Mouse (Mus musculus): Measurements from ENCODE around the gene Gsk3a.

Gene Gsk3a

DNA sequence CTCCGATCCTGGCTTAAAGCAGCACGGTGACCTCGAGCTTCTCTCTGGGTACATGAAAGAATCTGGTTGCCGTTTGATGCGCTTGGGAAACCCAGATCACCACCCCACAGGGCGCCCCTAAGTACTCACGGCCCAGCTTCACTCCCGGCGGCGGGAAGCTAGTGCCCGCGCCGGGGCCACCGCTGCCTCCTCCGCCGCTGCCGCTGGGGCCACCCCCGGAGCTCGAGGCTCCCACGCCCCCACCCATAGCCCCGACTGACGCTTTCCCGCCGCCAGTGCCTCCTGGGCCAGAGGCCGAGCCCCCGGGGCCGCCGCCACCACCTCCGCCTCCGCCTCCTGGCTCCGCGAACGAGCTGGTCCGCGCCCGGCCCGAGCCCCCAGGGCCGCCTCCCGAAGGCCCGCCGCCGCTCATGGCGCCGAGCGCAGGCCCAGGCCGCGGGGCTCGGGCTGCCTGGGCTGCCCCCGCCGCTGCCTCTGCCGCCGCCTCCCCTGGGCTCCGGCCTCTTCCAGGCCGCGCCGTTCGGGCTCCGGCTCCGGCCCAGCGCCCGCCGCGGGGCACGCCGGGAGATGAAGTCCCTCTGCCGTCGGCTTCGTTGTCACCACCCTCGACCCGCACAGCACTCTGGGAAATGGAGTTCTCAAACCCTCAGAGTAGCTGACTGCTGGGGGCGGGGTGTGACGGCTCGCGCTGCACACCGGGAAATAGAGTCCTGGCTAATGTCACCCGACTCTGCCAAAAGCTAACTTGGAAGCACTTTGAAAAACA, at the start of gene Gsk3a:
Gsk3a (minus strand) TSS at position 603 of the 766 bp plus-strand sequence.
- DNase-seq = peak; percentile 94

DNA sequence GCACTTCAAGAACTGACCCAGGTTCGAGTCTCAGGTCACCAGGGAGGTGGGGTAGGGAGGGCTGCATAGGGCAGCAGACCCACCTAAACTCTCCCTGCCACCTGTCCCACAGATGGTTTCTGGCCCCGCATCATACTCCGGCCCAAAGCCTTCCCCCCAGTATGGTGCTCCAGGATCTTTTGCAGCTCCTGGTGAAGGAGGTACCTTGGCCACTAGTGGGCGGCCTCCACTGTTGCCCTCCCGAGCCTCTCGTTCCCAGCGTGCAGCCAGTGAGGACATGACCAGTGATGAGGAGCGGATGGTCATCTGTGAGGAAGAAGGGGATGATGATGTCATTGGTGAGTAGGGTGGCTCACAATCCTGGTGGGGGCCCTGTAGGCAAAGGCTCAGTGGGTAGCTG, 49.3 kb upstream of the Gsk3a start:
- no peak for DNase-seq

DNA sequence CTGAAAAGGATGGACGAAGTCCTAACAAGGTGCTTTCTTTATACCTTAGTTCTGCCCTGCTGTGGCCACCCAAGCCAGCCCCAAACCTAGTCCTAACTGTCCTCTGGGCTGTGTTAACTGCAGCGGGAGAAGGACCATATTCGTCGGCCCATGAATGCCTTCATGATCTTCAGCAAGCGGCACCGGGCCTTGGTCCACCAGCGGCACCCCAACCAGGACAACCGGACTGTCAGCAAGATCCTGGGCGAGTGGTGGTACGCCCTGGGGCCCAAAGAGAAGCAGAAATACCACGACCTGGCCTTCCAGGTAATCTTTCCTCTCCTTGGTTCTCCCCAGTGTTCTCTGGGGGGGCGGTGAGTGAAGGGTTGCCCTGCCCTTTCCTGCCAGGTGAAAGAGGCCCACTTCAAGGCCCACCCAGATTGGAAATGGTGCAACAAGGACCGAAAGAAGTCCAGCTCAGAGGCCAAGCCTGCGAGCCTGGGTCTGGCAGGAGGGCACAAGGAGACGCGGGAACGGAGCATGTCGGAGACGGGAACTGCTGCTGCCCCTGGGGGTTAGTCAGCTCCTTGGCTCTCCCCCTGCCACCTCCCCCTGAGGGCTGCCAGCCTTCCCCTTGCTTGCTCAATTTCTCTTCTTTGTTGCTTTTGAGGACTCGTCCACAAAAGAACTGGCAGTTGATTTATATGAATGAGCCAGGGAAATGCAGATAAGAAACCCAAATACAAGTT, 48.0 kb upstream of the Gsk3a start:
- no peak for DNase-seq

DNA sequence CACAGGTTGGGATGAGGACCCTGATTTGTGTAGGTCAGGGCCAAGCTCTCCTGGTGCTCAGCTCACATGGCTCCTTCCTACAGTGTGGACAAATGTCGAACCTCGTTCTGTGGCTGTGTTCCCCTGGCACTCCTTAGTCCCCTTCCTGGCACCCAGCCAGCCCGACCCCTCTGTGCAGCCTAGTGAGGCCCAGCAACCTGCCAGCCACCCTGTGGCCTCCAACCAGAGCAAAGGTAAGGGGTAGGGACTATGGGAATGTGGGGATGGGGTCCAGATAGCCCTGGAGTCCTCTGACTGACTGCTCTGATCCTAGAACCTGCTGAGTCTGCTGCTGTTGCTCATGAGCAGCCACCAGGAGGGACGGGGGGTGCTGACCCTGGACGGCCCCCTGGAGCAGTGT, 47.1 kb upstream of the Gsk3a start:
- peak; percentile 65 for DNase-seq

DNA sequence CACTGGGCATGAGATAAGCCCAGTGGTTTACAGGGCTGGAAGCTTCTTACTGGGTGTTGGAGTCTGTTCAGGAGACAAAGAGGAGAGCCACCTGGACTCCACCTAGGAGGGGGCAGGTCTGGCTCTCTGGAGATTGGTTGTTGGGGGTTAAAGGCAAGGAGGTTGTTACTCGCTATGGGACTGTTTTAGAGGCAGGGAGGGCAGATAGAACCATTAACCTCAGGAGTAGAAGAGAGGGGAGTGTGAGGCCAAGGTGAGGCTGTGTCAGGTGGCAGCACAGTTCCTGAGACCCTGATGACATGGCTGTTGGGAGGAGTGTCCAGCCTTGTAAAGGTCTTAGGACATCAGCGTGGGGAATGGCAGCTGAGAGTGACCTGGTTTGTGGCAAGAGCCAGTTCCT, 46.5 kb upstream of the Gsk3a start:
- DNase-seq = no peak

DNA sequence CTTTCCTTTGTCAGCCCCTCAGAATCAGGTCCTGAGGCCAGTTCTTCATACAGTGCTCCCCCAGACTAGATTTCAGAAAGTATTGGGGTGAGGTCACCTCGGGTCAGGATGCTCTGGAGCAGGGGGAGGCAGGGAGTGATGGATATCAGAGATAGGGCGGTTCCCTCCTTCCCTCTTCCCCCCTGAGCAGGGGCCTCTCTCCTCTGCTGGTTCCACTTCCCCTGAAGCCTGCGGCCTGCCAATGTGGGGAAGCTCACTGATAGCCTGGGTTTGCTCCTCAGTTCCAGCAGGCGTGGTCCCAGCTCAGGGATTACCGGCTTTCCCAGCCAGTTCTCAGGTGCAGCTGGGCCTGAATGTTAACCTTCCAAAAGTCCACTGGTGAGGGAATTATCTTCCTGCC, 46.0 kb upstream of the Gsk3a start:
- no peak for DNase-seq

DNA sequence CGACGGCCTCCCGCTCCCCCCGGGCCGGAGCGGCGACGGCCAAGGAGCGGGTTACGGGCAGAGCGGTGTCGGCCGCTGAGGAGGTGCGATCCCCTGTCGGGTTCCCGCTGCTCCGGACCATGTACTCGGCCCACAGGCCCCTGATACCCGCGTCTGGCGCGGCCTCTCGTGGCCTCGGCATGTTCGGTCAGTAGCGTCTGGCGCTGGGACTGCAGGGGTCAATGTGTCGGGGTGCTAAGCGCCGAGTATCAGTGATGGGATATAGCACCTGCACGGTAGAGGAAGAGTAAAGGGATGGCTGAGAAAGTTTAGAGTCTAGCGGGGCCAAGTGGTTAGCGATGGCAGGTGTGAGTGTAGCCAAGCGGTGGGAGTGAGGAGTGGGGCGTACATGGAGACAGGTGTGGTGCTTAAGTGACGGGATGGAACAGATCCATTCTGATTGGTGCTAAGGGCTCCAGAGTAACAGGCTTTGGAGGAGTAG, 45.1 kb upstream of the Gsk3a start:
- no peak for DNase-seq

DNA sequence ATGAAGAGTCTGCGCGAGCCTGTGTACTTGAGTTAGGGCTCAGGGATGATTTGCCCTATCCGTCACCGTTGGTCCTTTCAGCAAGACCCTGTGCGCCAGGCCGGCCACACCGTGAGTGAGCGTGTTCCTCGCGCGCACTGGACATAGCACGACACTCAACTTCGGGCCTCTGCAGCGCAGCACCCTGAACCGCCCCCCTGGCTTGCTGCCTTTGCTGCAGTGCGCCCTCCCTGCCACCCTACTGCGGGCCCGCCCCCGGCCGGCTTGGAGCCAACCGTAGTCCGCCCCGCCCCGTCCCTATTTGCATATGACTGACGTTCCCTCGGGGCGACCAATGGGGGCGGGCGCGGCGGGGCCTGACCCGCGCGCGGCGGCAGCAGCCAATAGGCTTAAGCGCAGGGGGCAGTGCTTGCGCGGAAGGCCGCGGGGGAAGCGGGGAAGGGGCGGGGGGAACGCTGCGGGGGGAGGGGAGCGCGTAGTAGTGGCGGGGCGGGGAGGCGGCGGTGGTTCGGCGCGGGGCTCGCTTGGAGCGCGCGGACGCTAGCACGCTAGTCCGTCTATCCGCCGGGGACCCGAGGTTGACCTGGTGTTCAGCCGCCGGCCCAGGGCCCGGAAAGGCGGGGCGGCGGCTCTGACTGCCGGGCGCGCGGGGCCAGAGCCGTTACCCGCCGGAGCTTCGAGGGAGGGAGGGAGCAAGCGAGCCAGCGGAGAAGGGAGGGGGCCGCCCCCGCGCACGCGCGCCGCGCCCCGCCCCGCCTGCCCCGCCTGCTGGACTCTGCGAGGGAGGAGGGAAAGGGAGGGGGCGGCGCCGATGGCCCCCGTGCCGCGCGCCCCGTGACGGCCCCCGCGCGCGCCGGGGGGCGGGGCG, 44.3 kb upstream of the Gsk3a start:
- peak; percentile 99 for DNase-seq

DNA sequence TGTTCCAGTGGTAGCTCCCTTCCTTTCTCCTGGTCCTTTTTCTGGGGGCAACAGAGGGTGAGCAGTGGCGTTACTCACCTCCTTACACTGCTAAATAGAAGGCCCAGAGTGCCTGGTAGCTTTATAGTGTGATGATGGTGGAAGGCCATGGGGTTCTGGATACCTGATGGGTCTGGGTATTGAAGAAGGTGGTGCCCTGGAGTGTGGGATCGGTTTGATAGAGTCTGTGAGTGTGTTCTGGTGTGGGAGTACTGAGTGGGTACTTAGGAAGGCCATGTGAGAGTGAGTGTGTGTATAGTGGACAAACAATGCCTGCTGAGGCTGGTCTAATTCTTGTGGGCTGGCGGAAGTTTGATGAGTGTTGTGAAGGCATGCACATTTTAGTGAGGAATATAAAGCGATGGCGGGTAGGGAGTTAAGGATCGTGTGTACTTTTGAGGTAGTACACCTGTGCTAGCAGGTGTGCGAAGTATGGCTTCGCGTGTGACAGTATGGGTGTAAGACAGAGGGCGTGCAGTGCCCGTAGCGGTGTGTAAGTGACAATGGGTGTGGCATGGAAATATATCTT, 43.6 kb upstream of the Gsk3a start:
- no peak for DNase-seq

DNA sequence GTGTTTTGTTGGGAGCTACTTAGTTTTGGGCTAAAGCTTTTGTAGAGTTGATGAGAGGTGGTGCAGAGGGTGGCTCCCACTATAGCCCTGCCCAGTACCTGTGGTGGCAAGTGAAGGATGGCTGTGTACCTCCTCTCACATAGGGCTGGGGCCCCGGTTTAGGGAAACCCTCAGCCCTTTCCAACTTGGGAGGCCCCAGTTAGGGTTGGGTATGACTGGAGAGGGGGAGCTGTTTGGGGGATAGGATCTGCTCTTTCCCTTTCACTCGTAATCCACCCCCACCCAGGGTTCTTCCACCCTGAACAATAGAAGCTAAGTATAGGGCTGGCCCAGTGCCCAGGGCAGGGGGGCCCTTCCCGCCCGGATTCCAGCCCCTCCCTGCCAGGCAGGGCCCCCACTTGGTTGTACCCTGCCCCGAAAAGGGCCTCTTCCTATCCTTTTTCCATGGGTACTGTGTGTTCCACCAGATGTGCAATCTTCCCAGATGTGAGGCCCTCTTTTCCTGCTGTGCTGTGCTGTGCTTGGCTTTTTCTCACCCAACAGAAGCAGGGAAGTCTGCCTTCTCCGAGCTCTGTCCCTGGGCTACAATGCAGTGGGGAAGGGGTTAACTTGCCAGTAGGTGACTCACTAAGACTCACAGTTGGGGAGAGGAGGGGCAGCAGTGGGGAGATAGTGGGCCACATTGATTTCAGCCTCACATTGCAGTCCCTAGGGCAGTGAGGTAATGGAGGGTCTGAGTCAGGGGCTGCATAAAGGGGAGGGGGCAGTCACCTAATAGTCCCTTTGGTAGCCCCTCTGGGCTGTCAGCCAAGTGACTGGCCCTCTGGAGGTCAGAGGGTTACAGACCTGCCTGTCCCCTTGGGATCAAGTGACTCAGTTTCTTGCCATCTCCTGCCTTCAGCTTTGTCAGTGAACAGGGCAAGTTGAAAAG, 42.5 kb upstream of the Gsk3a start:
- peak; percentile 63 for DNase-seq

DNA sequence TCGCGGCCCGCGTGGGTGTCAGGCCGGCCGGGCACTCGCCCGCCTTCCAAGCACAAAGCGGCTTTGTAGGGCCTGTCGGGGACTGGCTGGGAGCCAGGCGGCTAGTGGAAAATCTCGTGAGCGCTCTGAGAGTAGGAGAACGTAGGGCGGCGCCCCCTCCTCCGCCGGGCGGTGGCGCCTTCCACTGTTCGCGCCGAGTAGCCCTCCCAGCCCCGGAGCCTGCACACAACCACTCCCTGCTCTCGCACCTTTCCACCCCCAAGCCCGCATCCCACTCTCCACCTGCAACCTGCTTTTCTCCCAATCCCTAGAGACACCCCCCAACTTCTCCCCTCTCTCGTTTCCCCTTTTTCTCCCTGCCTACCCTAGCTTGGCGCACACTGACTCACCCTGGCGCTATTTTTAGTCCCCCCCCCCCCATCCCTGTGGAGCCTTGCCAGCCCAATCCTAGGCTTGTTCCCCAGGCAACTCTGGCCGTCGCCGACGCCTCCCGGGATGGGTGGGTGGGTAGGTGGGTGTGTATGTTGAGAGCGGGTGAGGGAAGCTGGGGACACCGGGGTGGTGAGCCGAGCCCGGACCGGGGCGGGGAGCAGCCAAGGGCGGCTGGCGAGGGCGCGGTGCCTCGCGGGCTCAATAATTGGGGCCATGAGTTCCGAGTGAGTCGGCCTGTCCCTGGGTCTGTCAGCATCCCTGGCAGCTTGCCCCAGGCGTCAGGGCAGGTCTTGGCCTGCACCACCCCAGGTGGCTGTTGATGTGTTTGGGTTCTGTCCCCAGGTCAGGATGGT, 41.6 kb upstream of the Gsk3a start:
- DNase-seq = peak; percentile 95

DNA sequence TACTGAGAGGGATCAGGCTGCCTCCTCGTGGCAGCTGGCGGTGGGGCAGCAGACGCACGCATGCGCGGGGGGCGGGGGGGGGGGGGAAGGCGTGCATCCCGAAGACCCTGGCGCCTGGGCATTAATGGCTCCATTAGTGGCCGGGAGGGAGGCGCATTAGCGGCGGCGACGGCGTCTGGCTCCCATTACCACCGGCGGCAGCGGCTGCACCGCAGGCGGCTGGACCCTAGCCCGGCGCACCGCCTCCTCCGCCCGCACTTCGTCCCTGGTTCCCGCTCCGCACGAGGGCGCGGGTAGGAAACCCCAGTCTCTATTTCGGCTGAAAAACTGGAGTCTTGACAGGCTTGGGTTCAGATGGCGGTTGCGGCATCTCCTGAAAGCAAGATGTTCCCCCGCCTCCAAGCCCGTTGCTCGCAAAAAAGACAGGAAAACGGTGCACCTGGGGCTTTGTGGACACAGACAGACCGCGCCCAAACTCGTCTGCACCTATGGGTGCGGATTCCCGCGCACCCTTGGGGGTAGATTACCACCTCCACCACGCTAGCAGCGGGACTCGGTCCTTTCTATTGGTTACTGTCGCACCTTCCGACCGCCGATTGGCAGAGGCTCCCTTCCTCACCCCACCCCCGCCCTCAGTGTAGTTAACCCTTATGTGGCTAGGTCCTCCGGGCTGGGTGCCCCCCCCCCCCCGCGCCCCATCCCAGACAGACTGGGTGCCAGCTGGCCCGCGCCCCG, 40.9 kb upstream of the Gsk3a start:
- DNase-seq = peak; percentile 83

DNA sequence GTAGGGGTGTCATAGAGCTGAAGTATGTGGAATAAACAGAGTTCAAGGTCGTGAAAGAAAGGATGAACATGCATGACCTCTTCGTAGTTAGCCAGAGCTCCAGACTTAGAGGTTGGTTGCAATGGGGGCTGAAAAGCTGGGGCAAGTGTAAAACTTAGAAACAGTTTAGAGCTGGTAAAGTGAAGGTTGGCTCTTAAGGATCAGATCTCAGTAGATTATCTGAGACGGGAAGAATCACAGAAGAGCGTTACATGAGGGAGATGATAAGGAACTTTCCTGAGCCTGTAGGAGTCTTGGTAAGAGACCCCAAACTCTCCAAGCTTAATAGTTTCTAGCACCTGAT, 40.3 kb upstream of the Gsk3a start:
- DNase-seq = no peak

DNA sequence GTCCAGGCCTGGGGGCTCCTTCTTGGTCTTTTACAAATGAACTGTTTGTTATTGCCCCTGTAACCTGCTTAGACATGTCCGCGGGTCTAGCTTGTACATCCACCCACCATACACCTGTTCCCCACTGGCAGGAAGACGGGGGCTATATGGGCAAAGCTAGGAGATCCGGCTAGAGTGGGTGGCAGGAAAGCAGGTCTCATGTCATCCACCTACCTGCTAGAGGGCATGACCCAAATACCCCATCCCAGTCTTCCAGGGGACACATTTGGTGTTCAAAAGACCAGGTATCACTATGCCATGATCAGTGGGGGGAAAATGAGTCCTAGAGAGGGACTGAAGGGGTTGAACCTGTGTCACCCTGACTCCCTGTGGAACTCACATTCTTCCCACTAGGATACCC, 39.8 kb upstream of the Gsk3a start:
- no peak for DNase-seq

DNA sequence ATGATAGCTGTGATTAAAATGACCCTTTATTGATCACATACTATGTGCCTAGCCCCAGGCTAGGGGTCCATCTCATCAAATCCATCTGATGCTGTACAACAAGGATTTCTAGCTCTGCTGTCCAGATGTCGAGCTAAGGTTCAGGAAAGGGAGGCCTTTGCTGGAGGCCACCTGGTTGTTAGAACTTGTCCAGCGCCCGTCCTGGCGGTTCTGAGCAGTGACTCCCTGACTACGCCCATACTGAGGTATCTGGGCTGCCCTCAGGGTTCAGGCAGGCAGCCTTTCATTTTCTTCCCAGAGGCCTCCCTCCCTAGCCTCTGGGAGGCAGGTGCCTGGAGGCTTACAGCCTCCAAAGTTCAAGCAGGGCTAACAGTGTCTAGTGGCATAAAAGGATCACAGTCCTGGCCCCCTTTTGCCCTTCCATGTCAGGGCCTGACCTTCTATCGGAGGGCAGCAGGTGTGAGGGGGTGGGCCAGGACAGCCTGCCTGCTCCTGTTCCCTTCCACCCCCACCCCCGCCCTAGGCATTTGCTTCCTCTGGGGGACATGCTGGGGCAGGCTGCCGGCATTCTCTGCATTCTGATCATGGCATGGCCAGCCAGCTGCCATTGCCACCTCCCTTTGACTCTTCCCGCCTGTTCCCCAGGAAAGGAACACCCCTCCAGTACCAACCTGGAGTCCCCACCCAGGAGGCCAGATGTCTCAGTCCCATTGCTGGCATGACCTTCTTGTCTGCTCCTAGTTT, 38.1 kb upstream of the Gsk3a start:
- no peak for DNase-seq

DNA sequence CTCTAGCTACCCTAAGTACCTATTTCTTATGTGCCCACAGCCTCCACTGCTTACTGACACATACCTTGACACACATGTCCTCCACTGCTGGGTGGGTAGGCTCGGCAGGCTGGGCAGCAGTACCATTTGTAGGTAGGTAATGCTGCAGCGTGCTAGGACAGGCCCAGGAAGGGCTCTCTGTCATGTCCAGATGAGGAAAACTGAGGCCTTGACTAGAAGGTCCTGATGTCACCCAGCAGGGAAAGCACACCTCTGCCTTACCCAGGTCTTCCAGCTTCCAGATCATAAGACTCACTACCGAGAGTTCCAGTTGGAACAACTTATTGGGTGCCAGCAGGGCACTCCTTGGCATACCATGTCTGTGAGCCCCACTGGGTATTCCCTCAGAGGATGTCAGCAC, 37.3 kb upstream of the Gsk3a start:
- no peak for DNase-seq

DNA sequence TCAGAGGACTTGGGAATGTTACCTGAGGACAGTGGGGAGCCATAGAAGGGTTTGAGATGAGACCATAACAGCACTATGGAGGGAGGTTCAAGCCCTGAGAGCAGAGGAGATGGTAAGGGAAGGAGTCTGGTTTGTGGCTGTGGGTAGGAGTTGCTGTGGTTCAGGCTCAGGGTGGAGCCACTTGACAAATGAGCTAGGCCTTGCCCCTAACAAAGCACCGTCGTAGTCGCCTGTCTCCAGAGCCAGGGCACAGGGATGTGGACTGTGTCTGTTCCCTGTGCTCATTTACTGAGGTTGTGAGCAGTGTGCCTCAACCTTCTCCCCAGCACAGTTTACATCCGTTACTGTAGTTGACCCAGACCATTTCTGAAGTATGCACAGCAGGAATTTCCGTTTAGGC, 36.9 kb upstream of the Gsk3a start:
- no peak for DNase-seq

DNA sequence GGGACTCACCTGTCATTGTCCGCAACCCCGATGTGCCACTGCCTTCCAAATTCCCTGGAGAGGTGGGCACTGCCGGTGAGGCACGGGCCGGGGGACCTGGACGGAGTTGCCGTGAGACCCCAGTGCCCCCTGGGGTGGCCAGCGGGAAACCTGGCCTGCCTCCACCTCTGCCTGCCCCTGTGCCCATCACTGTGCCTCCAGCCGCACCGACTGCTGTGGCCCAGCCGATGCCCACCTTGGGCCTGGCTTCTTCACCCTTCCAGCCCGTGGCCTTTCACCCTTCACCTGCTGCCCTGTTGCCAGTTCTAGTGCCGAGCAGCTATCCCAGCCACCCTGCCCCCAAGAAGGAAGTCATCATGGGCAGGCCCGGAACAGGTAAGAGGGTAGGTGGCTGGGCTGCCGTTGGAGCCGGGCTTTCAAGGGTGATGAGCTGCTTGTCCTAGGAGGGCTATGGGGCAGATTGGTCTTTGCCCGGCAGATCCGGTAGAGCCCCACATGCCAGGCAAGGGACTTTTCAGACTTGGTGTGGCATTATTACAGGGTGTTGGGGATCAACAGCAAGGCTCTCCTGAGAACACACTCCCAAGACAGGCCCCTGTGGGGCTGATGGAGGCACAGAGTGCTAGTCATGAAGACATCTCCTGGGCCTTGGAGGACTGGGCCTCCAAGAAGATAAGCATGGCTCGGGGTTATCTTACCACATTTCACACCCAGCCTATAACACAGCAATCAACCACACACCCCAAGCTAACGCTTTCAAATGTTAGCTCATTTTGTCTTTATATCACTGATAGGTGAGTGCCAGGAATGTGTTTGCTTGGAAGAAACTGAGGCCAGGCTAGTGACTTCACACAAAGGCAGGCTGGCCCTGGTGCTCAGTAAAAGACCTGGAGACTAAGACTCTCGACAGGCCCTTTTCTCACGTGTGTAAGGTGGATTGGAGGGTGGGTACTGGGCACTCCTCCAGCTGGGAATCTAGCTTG, 35.9 kb upstream of the Gsk3a start:
- peak; percentile 12 for DNase-seq
